Mouse (Mus musculus) A20 (cell line): Measurements from ENCODE around the gene Vax2.
A peak's percentile ranks its signal among the peaks of the same experiment; 100 is the strongest.

ENCODE experiments used
- DNase-seq: peaks from one replicate; pipeline ENCODE4 v3.0.0-alpha.2; 2011; ENCODE audit warnings: low read depth, low spot score

The Vax2 gene

GRCm38 (mm10) chr6:83711067-83711675 is at the start of gene Vax2:
Gene Vax2 (plus strand): TSS chr6:83711264.
- DNase-seq, result peak; percentile 42

DNA sequence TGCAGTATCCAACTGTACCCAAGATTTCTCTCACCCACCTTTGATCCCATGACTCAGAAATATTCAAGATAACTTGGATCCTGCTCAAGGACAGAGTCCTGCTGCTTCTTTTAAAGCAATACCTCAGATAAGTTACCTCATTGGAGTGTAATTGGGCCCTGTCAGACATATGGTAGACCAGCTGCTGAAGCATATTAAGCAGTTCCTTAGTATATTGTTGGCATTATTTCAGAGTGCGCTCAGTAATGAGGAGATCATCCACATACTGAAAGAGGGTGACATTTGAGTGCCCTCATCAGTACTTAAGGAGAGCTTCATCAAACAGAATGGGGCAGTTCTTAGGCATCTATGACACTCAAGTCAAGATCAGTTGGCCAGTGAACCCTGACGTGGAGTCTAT is 46.1 kb upstream of the Vax2 start:
- DNase-seq, result no peak

GRCm38 (mm10) chr6:83673395-83673794 is 37.7 kb upstream of the Vax2 start:
- peak; percentile 51 for DNase-seq

GRCm38 (mm10) chr6:83677757-83678156 is 33.3 kb upstream of the Vax2 start, which contains the start of gene Cd207:
Gene Cd207 (minus strand): TSS chr6:83677857.
- DNase-seq, result no peak

GRCm38 (mm10) chr6:83689374-83689773 is 21.7 kb upstream of the Vax2 start:
- no peak for DNase-seq

DNA sequence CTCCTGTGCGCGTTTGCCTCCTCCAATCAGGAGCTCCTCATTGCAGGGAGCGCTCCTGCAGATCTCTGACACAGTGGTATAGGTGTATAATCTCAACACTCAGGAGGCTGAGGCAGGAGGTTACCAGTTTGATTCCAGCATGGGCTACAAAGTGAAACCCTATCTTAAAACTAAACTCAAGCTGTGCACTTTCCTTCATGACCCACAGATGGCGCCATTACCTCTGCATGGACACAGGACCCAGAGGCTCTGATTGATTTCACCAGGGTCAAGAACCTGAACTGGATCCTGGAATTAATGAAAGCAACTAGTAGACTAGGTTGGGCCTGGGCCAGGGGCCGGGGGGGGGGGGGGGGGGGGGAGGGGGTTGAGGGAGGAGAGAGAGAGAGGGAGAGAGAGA is 20.8 kb upstream of the Vax2 start:
- DNase-seq, result peak; percentile 29

GRCm38 (mm10) chr6:83690936-83691335 is 20.1 kb upstream of the Vax2 start:
- no peak for DNase-seq

GRCm38 (mm10) chr6:83692962-83693361 is 18.1 kb upstream of the Vax2 start:
- no peak for DNase-seq

DNA sequence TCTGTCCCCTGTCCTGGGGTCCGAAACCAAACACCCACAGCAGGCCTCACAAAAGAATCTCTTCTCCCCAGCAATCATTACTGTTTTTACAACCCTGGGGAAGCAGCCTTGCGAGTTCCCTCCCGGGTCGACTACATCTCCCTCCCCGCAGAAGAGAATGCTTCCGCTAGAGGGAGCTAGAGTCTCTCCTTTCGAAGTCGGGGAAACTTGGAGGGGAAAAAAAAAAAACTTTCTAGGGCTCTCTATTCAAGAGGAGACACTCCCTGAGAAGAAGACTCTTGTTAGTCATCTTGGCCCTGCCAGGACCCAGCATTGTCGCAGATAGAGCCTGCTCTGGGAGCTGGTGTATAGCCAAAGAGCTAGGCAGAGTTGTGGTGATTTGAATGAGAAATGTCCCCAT is 17.2 kb upstream of the Vax2 start:
- DNase-seq, result peak; percentile 48

DNA sequence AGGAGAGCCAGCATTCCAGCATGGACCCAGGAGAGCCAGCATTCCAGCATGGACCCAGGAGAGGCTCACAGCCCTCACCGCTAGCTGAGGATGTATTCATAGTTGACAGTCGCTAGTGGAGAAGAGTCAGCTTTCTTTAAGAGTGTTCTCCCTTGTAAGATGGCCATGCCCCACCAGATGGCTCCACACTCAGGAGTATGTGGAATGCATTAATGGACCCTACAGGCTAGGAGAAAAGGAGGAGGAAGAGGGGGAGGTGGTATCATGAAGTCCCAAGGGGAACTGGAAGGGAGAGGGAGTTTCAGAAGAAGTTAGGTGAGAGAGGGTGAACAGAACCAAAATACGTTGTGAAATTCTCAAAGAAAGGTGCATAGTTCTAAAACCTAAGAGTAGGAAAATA is 15.3 kb upstream of the Vax2 start:
- DNase-seq, result no peak

DNA sequence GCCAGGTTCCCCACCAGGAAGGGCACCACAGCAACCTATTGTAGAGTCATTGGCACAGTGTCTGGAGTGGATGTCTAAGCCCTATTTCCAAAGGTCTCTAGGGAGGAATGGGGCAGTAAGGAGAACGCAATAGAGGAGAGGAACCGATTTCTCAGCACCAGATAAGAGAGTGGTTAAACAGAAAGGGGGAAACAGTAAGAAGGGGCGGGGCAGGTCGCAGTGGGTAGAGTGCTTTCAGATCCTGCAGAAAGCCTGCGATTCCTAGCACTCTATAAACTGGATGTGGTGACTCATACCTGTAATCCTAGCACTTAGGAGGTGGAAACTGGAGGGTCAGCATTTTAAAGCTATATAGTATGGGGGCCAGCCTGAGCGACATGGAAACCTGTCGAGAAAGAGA is 14.4 kb upstream of the Vax2 start:
- DNase-seq, result no peak

- DNase-seq, result no peak
Measured at GRCm38 (mm10) chr6:83697932-83698331, 13.1 kb upstream of the Vax2 start.

- no peak for DNase-seq
Measured at GRCm38 (mm10) chr6:83699971-83700370, 11.1 kb upstream of the Vax2 start.

DNA sequence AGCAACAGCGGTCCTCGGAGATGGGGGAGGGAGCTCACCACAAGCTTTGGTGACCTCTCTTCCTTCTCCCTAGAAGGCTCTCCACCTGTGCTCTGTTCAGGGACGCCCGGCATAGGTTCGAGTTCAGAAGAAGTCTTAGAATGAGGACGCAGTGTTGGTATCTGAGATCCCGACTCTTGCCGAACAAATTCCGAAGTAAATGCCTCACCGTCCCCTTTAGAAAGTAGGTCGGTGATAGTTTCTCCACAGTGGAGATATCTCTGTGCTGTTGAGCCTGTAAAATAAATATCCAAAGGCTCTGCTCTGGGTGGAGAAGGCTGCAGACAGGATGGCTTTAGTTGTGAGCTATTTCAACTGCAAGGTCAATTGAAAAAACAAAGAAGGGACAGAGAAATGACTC is 10.1 kb upstream of the Vax2 start:
- DNase-seq, result no peak

- no peak for DNase-seq
Measured at GRCm38 (mm10) chr6:83702146-83702999, 8.7 kb upstream of the Vax2 start.

GRCm38 (mm10) chr6:83703000-83703721 is 7.9 kb upstream of the Vax2 start:
- no peak for DNase-seq

GRCm38 (mm10) chr6:83703722-83704078 is 7.4 kb upstream of the Vax2 start:
- no peak for DNase-seq

DNA sequence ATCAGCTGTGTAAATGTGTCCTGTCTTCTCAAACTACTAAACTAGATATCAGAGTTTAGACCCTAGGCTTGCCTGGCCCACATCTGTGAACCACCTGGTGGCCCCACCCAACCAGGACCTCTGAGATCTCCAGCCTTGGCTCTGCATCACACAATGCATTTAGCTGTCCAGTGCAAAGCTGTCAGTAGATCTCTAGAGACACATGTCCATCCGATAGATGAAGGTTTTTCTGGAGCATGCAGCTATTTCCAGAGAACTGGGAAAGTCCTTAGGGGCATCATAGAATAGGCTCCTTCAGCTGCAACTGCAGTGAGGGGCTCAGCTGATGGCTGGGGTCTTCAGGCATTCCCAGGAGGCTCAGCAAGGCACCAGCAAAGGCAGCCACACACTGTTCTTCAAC is 6.8 kb upstream of the Vax2 start:
- no peak for DNase-seq

DNA sequence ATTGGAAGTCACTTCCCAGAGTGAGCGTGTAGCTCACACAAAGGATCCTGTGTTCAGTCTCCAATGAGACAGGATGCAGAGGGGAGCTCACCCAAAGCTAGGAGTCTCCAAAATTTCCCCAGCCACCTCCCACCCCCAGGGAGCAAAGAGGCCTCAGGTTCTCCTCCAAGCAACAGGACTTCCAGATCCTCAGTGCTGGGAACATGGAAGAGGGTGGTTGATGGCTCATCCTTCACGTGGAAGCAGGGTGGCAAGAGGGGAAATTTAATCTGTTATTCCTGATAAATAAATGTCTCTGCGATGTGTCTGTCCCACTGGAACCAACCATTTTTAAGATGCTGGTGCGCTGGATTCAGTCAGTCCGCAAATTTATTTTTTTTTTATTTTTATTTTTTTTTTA is 6.4 kb upstream of the Vax2 start:
- no peak for DNase-seq

DNA sequence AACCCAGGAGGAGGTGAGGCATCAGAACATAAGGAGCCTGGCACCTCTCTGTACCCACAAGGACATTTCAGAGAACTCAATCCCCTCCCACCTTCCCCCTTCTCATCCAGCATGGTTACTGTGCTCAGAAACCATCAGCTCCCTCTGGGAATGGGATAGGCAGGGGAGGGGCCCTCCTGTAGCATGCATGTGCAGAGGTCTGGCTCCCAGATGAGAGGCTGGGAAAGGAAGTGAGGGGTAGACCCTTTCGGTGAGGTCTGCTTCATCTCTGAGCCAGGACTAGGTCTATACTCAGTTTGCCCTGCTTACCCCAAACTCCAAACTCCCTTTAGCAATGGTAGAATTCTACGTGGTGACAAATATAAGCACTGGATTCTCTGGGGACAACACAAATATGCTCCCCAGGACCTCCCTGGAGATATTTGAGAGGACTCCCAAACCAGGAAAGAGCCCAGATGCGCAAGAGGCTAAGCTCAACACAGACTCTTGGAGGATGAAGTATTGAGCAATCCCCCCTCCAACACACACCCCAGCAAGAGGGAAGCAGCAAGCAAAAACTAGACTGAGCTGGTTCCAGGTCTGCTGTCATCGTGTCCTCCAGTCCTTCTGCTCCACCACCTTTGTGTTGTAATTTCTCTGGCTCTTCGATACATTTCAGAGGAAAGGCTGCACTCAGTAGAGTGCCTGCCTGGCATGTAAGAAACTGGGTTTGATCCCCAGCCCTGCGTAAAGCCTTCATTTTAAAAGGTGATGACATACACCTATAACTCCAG is 3.1 kb upstream of the Vax2 start:
- DNase-seq, result no peak

- DNase-seq, result no peak
Measured at GRCm38 (mm10) chr6:83710361-83711066, 550 bp upstream of the Vax2 start.
